Mouse (Mus musculus): Measurements from ENCODE around the gene Nbr1.

Gene Nbr1

GRCm38 (mm10) chr11:101551751-101552475 lies at the start of gene Nbr1, which contains the start of gene Brca1:
Gene Nbr1 (plus strand): TSS chr11:101552149.
Gene Brca1 (minus strand): TSS chr11:101551955.
- DNase-seq (ENCODE audit: low spot score in 2 of 2), result peak; percentile 92 to 94

- no peak for DNase-seq (ENCODE audit: low spot score in 2 of 2)
Observed at GRCm38 (mm10) chr11:101506269-101506780, 45.6 kb upstream of the Nbr1 start.

GRCm38 (mm10) chr11:101507090-101507489 lies 44.9 kb upstream of the Nbr1 start:
- DNase-seq (ENCODE audit: low spot score in 2 of 2), result no peak

DNA sequence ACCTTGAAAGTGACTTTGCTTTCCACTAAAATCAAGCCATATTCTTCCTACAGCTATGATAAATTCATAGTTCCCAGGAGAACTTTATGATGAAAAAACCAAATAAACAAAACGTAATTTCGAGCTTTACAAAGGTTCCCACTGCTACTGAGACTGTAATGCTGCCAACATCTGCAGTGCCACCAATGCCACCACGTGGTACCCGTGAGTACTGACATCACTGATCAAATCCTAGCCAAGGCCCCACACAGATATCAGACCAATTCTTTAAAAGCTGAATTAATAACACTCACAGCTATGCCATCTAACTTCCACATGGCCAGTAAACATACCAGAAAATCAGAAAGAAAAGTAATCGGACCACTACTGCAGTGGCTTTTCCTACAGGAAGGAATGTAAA lies 33.0 kb upstream of the Nbr1 start:
- no peak for DNase-seq (ENCODE audit: low spot score in 2 of 2)

GRCm38 (mm10) chr11:101519364-101519763 lies 32.6 kb upstream of the Nbr1 start:
- no peak for DNase-seq (ENCODE audit: low spot score in 2 of 2)

DNA sequence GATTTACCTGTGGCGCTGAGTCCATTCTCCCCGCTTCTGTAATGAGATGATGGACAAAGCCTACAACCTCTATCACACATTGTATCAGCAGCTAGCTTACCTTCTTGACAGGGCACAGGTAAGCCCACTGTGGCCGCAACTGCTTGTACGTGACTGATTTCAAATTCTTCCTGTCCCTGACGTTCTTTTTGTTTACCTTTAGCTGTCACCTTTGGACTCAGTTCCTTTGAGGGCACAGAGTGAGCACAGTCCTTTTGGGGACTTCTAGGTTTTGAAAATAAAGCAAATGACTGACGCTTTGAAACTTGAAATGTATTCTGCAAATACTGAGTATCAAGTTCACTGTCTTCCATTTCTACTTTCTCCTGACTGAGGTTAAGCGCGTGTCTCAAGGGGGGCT lies 27.5 kb upstream of the Nbr1 start:
- no peak for DNase-seq (ENCODE audit: low spot score in 2 of 2)

DNA sequence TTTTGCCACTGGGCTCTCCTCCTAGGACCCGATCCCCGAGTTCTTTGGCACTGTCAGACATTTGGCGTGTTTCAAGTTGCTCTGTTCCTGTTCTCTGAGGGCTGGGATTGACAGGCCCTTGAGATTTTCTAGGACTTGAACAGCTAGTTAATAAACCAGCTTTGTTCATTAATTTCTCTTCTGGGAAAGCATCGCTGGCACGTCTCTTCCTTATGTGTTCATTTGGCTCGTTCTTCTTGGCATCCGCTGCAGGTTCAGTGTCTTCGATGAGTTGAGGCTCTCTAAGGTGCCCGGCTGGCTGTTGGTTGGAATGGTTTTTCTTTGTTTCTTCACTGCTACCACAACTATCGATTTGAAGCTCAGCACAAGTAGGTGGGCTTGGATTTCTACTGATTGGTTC lies 26.9 kb upstream of the Nbr1 start:
- DNase-seq (ENCODE audit: low spot score in 2 of 2), result no peak

- DNase-seq (ENCODE audit: low spot score in 2 of 2), result no peak
Observed at GRCm38 (mm10) chr11:101525936-101526595, 25.9 kb upstream of the Nbr1 start.

- DNase-seq (ENCODE audit: low spot score in 2 of 2), result no peak
Observed at GRCm38 (mm10) chr11:101526686-101527085, 25.3 kb upstream of the Nbr1 start.

DNA sequence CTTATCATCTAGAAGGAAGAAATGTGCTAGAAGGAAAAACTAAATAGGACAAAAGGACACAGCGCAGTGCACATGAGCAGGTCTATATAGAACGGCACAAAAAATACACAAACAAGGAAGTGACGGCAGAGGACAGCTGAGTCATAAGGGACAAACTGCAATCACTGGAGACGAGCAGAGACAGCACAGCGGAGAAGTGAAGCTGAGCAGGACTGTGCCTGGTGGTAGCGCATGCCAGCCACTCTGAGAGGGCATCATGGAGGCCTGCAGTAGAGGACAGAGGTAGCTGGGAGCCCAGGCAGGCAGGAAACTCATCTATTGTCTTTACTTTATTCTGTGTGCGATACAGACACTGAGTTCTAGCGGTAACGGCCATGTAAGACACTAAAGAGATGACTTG lies 8.4 kb upstream of the Nbr1 start:
- DNase-seq (ENCODE audit: low spot score in 2 of 2), result no peak

DNA sequence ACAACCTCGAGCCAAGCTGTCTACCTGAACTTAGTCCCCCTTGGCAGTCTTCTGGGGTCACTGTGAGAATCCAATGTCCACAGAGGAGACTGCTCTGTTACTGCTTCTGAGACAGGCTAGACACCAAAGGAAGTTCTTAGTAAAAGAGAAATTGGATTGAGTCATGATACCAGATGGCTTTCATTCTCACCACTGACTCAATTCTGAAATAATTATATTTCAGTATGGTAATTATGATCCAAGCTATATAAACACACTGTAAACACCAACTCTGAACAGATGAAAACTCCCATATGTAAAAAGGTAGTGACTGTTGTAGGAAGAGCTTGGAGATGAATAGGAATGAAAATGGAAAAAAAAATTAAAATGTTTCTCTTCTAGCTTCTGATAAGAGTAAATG lies 7.8 kb upstream of the Nbr1 start:
- no peak for DNase-seq (ENCODE audit: low spot score in 2 of 2)

GRCm38 (mm10) chr11:101548526-101548925 lies 3.4 kb upstream of the Nbr1 start:
- DNase-seq (ENCODE audit: low spot score in 2 of 2), result no peak

DNA sequence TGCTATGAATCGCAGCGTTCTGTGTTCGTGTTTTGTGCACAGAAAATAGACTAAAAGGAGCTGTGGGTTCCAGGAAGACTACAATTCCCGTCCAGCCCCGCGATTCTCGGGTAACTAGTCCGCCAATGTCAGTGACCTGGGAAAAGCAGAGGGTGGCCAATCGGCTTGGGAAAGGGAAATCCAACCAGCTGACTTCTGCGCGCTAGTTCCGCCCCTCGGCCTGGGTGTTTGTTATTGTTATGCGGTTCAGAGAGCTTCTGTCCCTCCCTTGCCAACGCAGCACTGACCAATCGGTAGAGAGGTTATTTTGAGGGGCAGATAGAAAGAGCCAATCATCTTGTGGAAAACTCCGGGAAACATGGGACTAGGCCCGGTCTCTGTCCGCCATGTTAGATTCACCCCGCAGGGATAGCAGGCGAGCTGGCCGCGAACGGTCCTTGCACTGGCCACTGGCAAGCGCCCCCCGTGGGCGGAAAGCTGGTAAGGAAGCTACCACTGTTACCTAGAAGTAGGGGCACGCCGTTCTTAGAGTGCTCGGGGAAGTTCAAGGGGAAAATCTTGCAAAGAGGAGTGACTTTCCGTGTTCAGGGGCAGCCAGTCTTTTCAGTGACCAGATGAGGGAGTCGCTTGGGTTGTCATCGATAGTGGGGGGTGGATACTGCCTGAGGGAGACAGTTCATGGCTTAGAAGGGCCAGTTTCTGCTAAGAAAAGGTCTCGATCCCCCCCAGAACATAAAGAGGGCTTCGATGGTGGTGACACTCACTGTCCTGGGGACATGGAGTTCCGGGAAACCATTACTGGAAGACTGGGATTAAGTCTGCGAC lies 739 bp downstream of the Nbr1 start:
- peak; percentile 94 to 99 for DNase-seq (ENCODE audit: low spot score in 2 of 2)

DNA sequence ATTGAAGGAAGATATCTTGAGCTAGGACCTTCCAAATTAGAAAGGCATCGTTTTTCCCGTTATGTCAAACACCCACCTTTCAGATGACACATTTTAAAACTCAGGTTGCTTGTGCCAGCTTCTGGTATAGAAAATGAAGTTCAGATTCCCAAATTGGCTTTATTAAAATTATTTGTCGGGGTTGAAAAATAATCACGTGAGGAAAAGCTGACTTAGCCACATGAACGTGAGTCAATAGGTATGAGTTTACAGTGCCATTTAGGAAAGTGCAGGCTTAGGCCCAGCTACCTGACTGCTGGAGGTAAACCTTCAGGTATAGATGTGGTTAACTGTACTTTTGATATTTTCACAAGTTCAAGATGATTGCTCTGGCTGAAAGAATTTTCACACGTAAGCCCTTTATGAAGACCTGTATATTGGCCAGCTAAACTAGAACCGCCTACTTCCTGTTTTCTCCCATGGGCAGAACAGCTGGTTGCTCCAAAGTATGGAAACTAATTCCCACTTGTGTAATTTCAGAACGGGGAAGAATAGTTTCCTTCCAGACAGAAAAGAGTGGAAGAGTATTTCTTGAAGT lies 1.5 kb downstream of the Nbr1 start:
- no peak for DNase-seq (ENCODE audit: low spot score in 2 of 2)

DNA sequence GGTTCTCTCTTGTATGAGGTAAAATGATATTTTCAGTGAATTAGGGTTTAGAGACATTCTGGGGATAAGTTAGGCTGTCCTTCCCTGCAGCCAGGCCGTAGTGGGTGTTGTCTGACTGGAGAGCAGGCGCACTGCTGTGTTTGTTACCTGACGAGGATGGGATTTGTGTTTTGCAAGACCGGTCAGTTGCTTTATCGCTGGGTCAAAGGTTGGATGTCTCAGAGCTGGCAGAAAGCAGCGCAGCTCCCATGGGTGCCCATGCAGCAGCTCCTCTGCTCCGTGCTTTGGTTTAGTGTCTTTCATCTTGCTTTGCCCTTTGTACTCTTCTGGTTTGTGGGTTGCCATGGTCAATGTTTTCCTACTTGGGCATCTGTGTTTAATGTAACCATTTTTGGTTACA lies 4.6 kb downstream of the Nbr1 start:
- DNase-seq (ENCODE audit: low spot score in 2 of 2), result no peak

DNA sequence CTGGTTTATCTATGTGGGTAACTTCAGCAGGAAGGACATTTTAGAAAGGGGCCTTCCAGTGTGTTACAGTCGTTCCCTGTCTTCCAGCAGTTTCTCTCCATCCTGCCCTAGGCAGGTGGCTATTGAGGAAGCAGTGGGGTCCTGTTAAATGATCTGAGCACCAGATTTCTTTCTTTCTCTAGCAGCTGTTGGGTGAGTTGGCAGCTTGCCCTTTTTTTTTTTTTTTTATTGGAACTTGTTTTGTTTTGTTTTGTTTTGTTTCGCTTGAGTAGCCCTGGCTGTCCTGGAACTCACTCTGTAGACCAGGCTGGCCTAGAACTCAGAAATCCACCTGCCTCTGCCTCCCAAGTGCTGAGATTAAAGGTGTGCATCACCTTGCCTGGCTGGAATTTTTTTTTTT lies 5.0 kb downstream of the Nbr1 start:
- no peak for DNase-seq (ENCODE audit: low spot score in 2 of 2)

DNA sequence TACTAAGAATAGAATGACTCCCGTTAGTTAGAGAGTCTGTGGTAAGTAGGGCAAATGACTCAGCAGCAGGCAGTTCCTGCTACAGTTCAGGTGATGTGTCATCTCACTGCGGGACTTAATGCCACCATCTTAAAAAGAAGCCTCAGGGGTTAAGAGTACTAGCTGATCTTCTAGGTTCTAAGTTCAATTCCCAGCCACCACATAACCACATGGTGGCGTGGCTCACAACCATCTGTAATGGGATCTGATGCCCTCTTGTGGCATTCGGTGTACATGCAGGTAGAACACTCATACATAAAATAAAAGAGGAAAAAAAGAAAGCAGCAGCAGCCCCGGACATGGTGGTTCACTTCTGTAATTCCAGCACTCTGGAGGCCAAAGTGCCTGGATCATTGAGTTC lies 10.4 kb downstream of the Nbr1 start:
- DNase-seq (ENCODE audit: low spot score in 2 of 2), result no peak

DNA sequence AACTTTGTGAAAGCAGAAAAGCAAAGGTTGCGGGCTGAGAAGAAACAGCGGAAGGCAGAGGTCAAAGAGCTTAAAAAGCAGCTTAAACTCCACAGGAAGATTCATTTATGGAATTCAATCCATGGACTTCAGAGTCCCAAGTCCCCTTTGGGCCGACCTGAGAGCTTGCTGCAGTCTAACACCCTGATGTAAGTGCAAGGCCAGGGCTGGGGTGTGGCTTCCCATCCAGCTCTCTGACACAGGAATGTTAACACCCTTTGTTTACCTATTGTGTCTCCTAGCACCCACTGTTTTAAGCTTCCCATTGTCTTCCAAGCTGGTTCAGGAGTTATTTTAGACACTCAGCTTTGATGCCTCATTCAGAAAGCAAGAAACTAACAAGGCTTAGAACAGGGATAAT lies 16.5 kb downstream of the Nbr1 start:
- no peak for DNase-seq (ENCODE audit: low spot score in 2 of 2)

DNA sequence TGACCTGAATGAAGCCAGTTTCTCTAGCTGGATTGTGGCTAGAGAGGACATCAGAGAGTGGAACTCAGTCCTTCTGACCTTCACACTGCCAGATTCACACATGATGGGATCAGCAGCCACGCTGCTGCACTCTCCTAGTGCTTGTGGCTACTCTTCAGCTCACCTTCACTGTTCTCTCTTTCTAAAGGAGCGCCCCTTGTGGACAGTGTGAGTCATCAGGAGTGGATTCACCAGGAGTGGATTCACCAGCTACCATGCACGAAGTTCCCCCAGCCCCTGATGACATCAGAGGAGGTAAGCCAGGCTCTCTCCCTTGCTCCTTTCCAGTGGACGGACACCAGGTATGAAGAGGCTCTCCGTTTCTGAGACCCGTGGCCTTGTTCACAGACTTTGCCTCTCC lies 24.2 kb downstream of the Nbr1 start:
- no peak for DNase-seq (ENCODE audit: low spot score in 2 of 2)

DNA sequence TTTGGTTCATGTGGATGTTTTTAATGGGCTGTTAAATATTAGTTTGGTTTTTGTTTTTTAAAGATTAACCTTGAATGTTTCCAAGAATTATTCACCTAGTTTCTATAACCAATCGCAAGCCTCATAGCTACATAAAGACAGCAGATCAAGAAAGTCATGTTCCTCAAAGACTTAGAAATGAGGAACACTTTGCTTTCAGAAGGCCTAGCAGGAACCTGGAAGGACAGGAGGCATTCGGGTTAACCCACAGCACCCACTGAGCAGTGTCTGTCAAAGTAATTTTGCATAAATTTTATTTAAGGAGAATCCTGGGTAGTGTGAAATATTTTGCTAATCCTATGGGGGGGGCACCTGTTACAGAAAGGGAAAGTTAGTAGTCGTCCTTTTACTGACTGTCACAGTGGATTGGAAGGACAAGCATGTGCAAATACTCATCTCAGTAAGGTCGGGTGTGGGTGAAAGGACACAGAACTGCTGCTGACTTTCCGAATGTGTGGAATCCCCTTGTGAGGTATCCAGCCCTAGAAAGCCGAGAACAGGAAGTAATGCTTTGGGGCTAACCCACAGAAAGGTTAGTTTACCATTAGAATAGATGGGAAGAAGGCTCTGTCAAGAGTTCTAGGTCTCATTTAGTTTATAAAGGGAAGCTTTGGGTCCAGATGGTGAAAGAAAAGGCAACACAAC lies 29.3 kb downstream of the Nbr1 start:
- no peak for DNase-seq (ENCODE audit: low spot score in 2 of 2)
